Mouse (Mus musculus): ENCODE data around the gene Krt82. TPM values are rescaled to one million over a fixed set of nuclear protein-coding genes. Genes with fewer than 3 reads are reported as not detected.

The Krt82 gene
- not detected in 2 replicates for polyA plus RNA-seq (2012; rRNA removed)

GRCm38 (mm10) chr15:101550567-101550966, at the start of gene Krt82:
Gene Krt82, minus strand, starts transcription at chr15:101550667.

GRCm38 (mm10) chr15:101573796-101574345, 23.4 kb upstream of the Krt82 start, which contains the start of gene Krt75:
Gene Krt75, minus strand, starts transcription at chr15:101573904.

GRCm38 (mm10) chr15:101562850-101563249, 12.4 kb upstream of the Krt82 start, which contains the start of gene Krt90:
Gene Krt90, minus strand, starts transcription at chr15:101562950.

GRCm38 (mm10) chr15:101532720-101533119, 17.7 kb downstream of the Krt82 start, which contains the start of gene Krt84:
Gene Krt84, minus strand, starts transcription at chr15:101532820.

GRCm38 (mm10) chr15:101517161-101517560, 33.3 kb downstream of the Krt82 start, which contains the start of gene Gm49425:
Gene Gm49425, minus strand, starts transcription at chr15:101517261.

GRCm38 (mm10) chr15:101491431-101491830, 59.0 kb downstream of the Krt82 start, which contains the start of gene Krt83:
Gene Krt83, minus strand, starts transcription at chr15:101491512.

Other genes starting within 250 kb of the Krt82 start
- 0.35 and 0.42 TPM in 2 replicates for gene Krt80, start 180.5 kb downstream of the Krt82 start, polyA plus RNA-seq (2012; rRNA removed)
- 2.6 and 3.0 TPM in 2 replicates for gene Krt7, start 139.6 kb downstream of the Krt82 start, polyA plus RNA-seq (2012; rRNA removed)
- not detected in 2 replicates for gene Krt87, start 111.9 kb downstream of the Krt82 start, polyA plus RNA-seq (2012; rRNA removed)
- gene Krt88, start 102.9 kb downstream of the Krt82 start, polyA plus RNA-seq (2012; rRNA removed): not detected in 2 replicates
- gene Krt81, start 86.9 kb downstream of the Krt82 start, polyA plus RNA-seq (2012; rRNA removed): not detected in 2 replicates
- gene Krt86, start 77.2 kb downstream of the Krt82 start, polyA plus RNA-seq (2012; rRNA removed): 0.07 and 0.22 TPM in 2 replicates
- 0.85 and 1.1 TPM in 2 replicates for gene Krt83, start 59.2 kb downstream of the Krt82 start, polyA plus RNA-seq (2012; rRNA removed)
- not detected in 2 replicates for gene Gm49425, start 33.4 kb downstream of the Krt82 start, polyA plus RNA-seq (2012; rRNA removed)
- gene Krt84, start 17.8 kb downstream of the Krt82 start, polyA plus RNA-seq (2012; rRNA removed): not detected in 2 replicates
- gene Krt90, start 12.3 kb upstream of the Krt82 start, polyA plus RNA-seq (2012; rRNA removed): not detected in 2 replicates
- not detected in 2 replicates for gene Krt75, start 23.2 kb upstream of the Krt82 start, polyA plus RNA-seq (2012; rRNA removed)
- not detected in 2 replicates for gene Gm5414, start 77.5 kb upstream of the Krt82 start, polyA plus RNA-seq (2012; rRNA removed)
- not detected in 2 replicates for gene Gm5478, start 96.7 kb upstream of the Krt82 start, polyA plus RNA-seq (2012; rRNA removed)
- not detected in 2 replicates for gene Krt6b, start 129.6 kb upstream of the Krt82 start, polyA plus RNA-seq (2012; rRNA removed)
- gene Krt6a, start 143.6 kb upstream of the Krt82 start, polyA plus RNA-seq (2012; rRNA removed): not detected in 2 replicates
- gene Krt5, start 162.2 kb upstream of the Krt82 start, polyA plus RNA-seq (2012; rRNA removed): not detected in 2 replicates
- not detected in 2 replicates for gene Krt71, start 192.4 kb upstream of the Krt82 start, polyA plus RNA-seq (2012; rRNA removed)
- gene Krt72, start 235.8 kb upstream of the Krt82 start, polyA plus RNA-seq (2012; rRNA removed): not detected in 2 replicates

All from liver, embryonic 18 days (tissue).